Mouse (Mus musculus): ENCODE data around the gene Ubqln1. TPM values are rescaled to one million over a fixed set of nuclear protein-coding genes. Genes with fewer than 3 reads are reported as not detected.
"Not testable (repeated sequence)": the region's sequence is repeated elsewhere in the genome, so short reads cannot be mapped to it uniquely, and the experiment has no call there.

Ubqln1 gene
- polyA plus RNA-seq, 1 experiment from 2014 or later: 71.6 TPM

- no peak for ATAC-seq (replicated peaks; ENCODE audit: insufficient number of reproducible peaks, low FRiP score, low TSS enrichment)
- no peaks in the 10 kb centered on the region for H3K27me3 ChIP-seq (ENCODE audit: control insufficient read depth, insufficient read depth, low read length)
- no peak overlapping the region for H3K27ac ChIP-seq (ENCODE audit: low read depth, low read length)
- 0 out of 2 replicates have a peak, but pooled peaks cover 7% of the 10 kb centered on the region for H3K4me1 ChIP-seq (ENCODE audit: control insufficient read depth, insufficient read depth, low read length)
- H3K36me3 ChIP-seq (ENCODE audit: control insufficient read depth, insufficient read depth, low read length): peaks cover 8% of the 10 kb centered on the region
- no peak overlapping the region for H3K9ac ChIP-seq (ENCODE audit: low read depth, low read length)
- no peak overlapping the region for H3K4me3 ChIP-seq (ENCODE audit: low read depth, low read length)
- 86% methylated on average over 2 of the region's 2 CpGs for WGBS (ENCODE audit: insufficient replicate concordance)
- no peaks in the 10 kb centered on the region for H3K9me3 ChIP-seq (replicated peaks; ENCODE audit: control insufficient read depth, low read length)
- no peak overlapping the region for H3K4me2 ChIP-seq
Observed at GRCm38 (mm10) chr13:58156031-58156430, 59.4 kb downstream of the Ubqln1 start.

GRCm38 (mm10) chr13:58150442-58150841, 65.0 kb downstream of the Ubqln1 start:
- no peaks in the 10 kb centered on the region; the same call in 1 of the 2 replicates for H3K4me1 ChIP-seq (ENCODE audit: control insufficient read depth, insufficient read depth, low read length)
- H3K27me3 ChIP-seq (ENCODE audit: control insufficient read depth, insufficient read depth, low read length): no peaks in the 10 kb centered on the region
- H3K9me3 ChIP-seq (replicated peaks; ENCODE audit: control insufficient read depth, low read length): no peaks in the 10 kb centered on the region
- H3K4me2 ChIP-seq: no peak overlapping the region
- no peak overlapping the region for H3K27ac ChIP-seq (ENCODE audit: low read depth, low read length)
- ATAC-seq (replicated peaks; ENCODE audit: insufficient number of reproducible peaks, low FRiP score, low TSS enrichment): no peak
- no peaks in the 10 kb centered on the region for H3K36me3 ChIP-seq (ENCODE audit: control insufficient read depth, insufficient read depth, low read length)
- H3K4me3 ChIP-seq (ENCODE audit: low read depth, low read length): no peak overlapping the region
- no peak overlapping the region for H3K9ac ChIP-seq (ENCODE audit: low read depth, low read length)
- WGBS (ENCODE audit: insufficient replicate concordance): 73% methylated on average over 11 of the region's 11 CpGs

DNA sequence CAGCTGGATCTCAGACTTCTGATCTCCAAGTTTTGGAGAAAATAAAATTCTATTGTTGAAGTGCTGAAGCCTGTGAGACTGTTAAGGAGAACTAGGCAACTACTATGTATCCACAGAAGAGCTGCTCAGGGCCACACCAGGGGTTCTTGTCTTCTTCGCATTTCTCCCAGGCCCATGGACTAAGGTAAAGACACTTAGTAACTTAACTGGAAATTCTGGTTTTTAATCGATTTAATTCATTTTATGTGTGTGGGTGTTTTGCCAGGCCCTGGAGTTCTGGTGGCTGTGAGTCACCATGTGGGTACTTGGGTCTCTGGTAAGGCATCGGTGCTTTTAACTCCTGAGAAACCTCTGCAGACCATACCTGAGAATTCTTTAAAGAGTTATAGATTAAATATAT, 65.8 kb downstream of the Ubqln1 start:
- WGBS (ENCODE audit: insufficient replicate concordance): 86% methylated on average over 3 of the region's 3 CpGs

GRCm38 (mm10) chr13:58149033-58149558, 66.4 kb downstream of the Ubqln1 start:
- Histone ChIP-seq H3K36me3 (ENCODE audit: control insufficient read depth, insufficient read depth, low read length) (no peaks in the 10 kb centered on the region), H3K4me2 (peak overlapping the region; percentile 76), H3K4me1 (ENCODE audit: control insufficient read depth, insufficient read depth, low read length) (no peaks in the 10 kb centered on the region; the same call in 1 of the 2 replicates), H3K27ac (ENCODE audit: low read depth, low read length) (no peak overlapping the region), H3K27me3 (ENCODE audit: control insufficient read depth, insufficient read depth, low read length) (no peaks in the 10 kb centered on the region), H3K9ac (ENCODE audit: low read depth, low read length) (no peak overlapping the region), H3K4me3 (ENCODE audit: low read depth, low read length) (peak overlapping the region; percentile 44), H3K9me3 (replicated peaks; ENCODE audit: control insufficient read depth, low read length) (no peaks in the 10 kb centered on the region)
- 34% methylated on average over 5 of the region's 5 CpGs for WGBS (ENCODE audit: insufficient replicate concordance)
- no peak for ATAC-seq (replicated peaks; ENCODE audit: insufficient number of reproducible peaks, low FRiP score, low TSS enrichment)

More for the DNA sequence above, 65.8 kb downstream of the Ubqln1 start:
- Histone ChIP-seq H3K27me3 (ENCODE audit: control insufficient read depth, insufficient read depth, low read length) (no peaks in the 10 kb centered on the region), H3K9ac (ENCODE audit: low read depth, low read length) (no peak overlapping the region), H3K4me3 (ENCODE audit: low read depth, low read length) (no peak overlapping the region), H3K27ac (ENCODE audit: low read depth, low read length) (no peak overlapping the region), H3K4me2 (no peak overlapping the region), H3K9me3 (replicated peaks; ENCODE audit: control insufficient read depth, low read length) (no peaks in the 10 kb centered on the region), H3K36me3 (ENCODE audit: control insufficient read depth, insufficient read depth, low read length) (no peaks in the 10 kb centered on the region), H3K4me1 (ENCODE audit: control insufficient read depth, insufficient read depth, low read length) (no peaks in the 10 kb centered on the region; the same call in 1 of the 2 replicates)
- ATAC-seq (replicated peaks; ENCODE audit: insufficient number of reproducible peaks, low FRiP score, low TSS enrichment): no peak

- H3K9ac ChIP-seq (ENCODE audit: low read depth, low read length): peak overlapping the region; percentile 28
- no peaks in the 10 kb centered on the region for H3K9me3 ChIP-seq (replicated peaks; ENCODE audit: control insufficient read depth, low read length)
- 1% methylated on average over 17 of the region's 17 CpGs for WGBS (ENCODE audit: insufficient replicate concordance)
- peak overlapping the region; percentile 76 for H3K4me2 ChIP-seq
- no peaks in the 10 kb centered on the region for H3K36me3 ChIP-seq (ENCODE audit: control insufficient read depth, insufficient read depth, low read length)
- ATAC-seq (replicated peaks; ENCODE audit: insufficient number of reproducible peaks, low FRiP score, low TSS enrichment): peak; percentile 61; the same call in 1 of the 2 replicates
- no peak overlapping the region for H3K27ac ChIP-seq (ENCODE audit: low read depth, low read length)
- no peaks in the 10 kb centered on the region; the same call in 1 of the 2 replicates for H3K4me1 ChIP-seq (ENCODE audit: control insufficient read depth, insufficient read depth, low read length)
- H3K27me3 ChIP-seq (ENCODE audit: control insufficient read depth, insufficient read depth, low read length): no peaks in the 10 kb centered on the region
- H3K4me3 ChIP-seq (ENCODE audit: low read depth, low read length): peak overlapping the region; percentile 44
Observed at GRCm38 (mm10) chr13:58148256-58148831, 67.1 kb downstream of the Ubqln1 start.

- Histone ChIP-seq H3K4me3 (ENCODE audit: low read depth, low read length) (no peak overlapping the region), H3K4me1 (ENCODE audit: control insufficient read depth, insufficient read depth, low read length) (no peaks in the 10 kb centered on the region; the same call in 1 of the 2 replicates), H3K4me2 (no peak overlapping the region), H3K9ac (ENCODE audit: low read depth, low read length) (no peak overlapping the region), H3K27ac (ENCODE audit: low read depth, low read length) (no peak overlapping the region), H3K36me3 (ENCODE audit: control insufficient read depth, insufficient read depth, low read length) (no peaks in the 10 kb centered on the region), H3K27me3 (ENCODE audit: control insufficient read depth, insufficient read depth, low read length) (no peaks in the 10 kb centered on the region), H3K9me3 (replicated peaks; ENCODE audit: control insufficient read depth, low read length) (no peaks in the 10 kb centered on the region)
- no peak for ATAC-seq (replicated peaks; ENCODE audit: insufficient number of reproducible peaks, low FRiP score, low TSS enrichment)
- WGBS (ENCODE audit: insufficient replicate concordance): 76% methylated on average over 1 of the region's 1 CpGs
Observed at GRCm38 (mm10) chr13:58147760-58148159, 67.7 kb downstream of the Ubqln1 start.

DNA sequence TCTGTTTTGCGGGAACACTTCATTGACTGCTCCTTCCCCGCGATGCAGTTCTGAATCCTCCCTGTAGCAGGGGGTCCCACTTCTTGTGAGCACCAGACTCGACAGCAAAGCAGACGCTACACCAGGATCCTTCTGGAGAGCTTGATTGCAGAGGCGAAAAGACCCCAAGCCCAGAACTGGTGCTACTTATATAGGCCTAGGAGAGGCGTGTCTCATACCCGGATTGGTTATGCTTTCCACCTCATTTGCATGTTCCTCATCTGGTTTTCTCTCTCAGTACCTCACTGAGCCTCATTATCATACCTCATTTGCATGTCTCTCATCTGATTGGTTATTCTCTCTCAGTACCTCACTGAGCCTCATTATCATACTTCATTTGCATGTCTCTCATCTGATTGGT, 68.8 kb downstream of the Ubqln1 start:
- not testable (repeated sequence) for H3K27ac ChIP-seq (ENCODE audit: low read depth, low read length); H3K9ac ChIP-seq (ENCODE audit: low read depth, low read length); H3K4me1 ChIP-seq (ENCODE audit: control insufficient read depth, insufficient read depth, low read length); ATAC-seq (replicated peaks; ENCODE audit: insufficient number of reproducible peaks, low FRiP score, low TSS enrichment); H3K27me3 ChIP-seq (ENCODE audit: control insufficient read depth, insufficient read depth, low read length); H3K4me3 ChIP-seq (ENCODE audit: low read depth, low read length); H3K36me3 ChIP-seq (ENCODE audit: control insufficient read depth, insufficient read depth, low read length); H3K9me3 ChIP-seq (replicated peaks; ENCODE audit: control insufficient read depth, low read length); H3K4me2 ChIP-seq
- 93% methylated on average over 8 of the region's 8 CpGs for WGBS (ENCODE audit: insufficient replicate concordance)

DNA sequence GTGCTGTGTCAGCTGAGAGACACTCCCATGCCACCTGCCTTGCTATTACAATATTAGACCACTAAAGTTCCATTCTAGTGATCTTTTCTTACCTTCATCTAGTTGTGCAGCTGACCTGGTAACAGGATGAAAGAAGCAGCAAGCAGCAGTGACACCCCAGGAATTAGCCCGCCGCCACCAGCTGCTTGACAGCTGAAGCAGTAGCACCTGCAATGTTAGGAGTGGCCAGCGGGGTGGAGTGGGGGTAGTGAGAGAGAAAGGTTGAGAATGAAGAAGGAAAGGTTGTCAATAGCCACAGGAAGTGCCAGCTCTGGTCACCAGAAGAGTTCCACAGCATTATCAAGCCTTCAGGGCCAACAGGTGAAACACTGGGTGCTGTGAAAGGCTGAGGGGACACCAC, 83.8 kb downstream of the Ubqln1 start:
- 46% methylated on average over 3 of the region's 3 CpGs for WGBS (ENCODE audit: insufficient replicate concordance)
- H3K4me2 ChIP-seq: no peak overlapping the region
- H3K9ac ChIP-seq (ENCODE audit: low read depth, low read length): no peak overlapping the region
- no peak overlapping the region for H3K27ac ChIP-seq (ENCODE audit: low read depth, low read length)
- no peak overlapping the region for H3K4me3 ChIP-seq (ENCODE audit: low read depth, low read length)
- peaks cover 6% of the 10 kb centered on the region; the same call in 1 of the 2 replicates for H3K4me1 ChIP-seq (ENCODE audit: control insufficient read depth, insufficient read depth, low read length)
- no peaks in the 10 kb centered on the region for H3K27me3 ChIP-seq (ENCODE audit: control insufficient read depth, insufficient read depth, low read length)
- no peaks in the 10 kb centered on the region for H3K9me3 ChIP-seq (replicated peaks; ENCODE audit: control insufficient read depth, low read length)
- H3K36me3 ChIP-seq (ENCODE audit: control insufficient read depth, insufficient read depth, low read length): 0 out of 2 replicates have a peak, but pooled peaks cover 2% of the 10 kb centered on the region
- ATAC-seq (replicated peaks; ENCODE audit: insufficient number of reproducible peaks, low FRiP score, low TSS enrichment): no peak
